Mouse (Mus musculus): Measurements from ENCODE around the gene Crls1. TPM values are rescaled to one million over a fixed set of nuclear protein-coding genes. Genes with fewer than 3 reads are reported as not detected.

The Crls1 gene
- 46.4 TPM for polyA plus RNA-seq (2012; fragmentation: generic; extraction: Trizol)

- Histone ChIP-seq H3K27me3 (ENCODE audit: control insufficient read depth, insufficient read depth, insufficient read length) (no peaks in the 10 kb centered on the region), H3K36me3 (ENCODE audit: control insufficient read depth, insufficient read depth) (peaks cover 20% of the 10 kb centered on the region), H3K4me2 (ENCODE audit: low read depth) (peak within 1 kb of the TSS; percentile 88), H3K79me2 (ENCODE audit: control insufficient read depth, insufficient read depth) (peaks cover 43% of the 10 kb centered on the region), H3K4me3 (peak within 1 kb of the TSS; percentile 89), H3ac (ENCODE audit: control insufficient read depth, insufficient read length) (peak within 1 kb of the TSS; percentile 79)
- TF ChIP-seq TCF12 (IDR thresholded peaks at IDR 0.05; ENCODE audit: insufficient read depth, poor library complexity, severe bottlenecking), result no peak
- no peak for TF ChIP-seq CEBPB (IDR thresholded peaks at IDR 0.05; ENCODE audit: insufficient read depth, poor library complexity, severe bottlenecking)
- TF ChIP-seq POLR2AphosphoS2 (IDR thresholded peaks at IDR 0.05; ENCODE audit: insufficient read length, low read depth), result peak; percentile 72
- peak; percentile 63 for TF ChIP-seq POLR2A (IDR thresholded peaks at IDR 0.05; ENCODE audit: insufficient read length, low read depth)
- TF ChIP-seq REST (IDR thresholded peaks at IDR 0.05; ENCODE audit: insufficient read depth, insufficient read length), result no peak
- TF ChIP-seq MAX (IDR thresholded peaks at IDR 0.05; ENCODE audit: low read depth), result no peak
- peak in 1 of 3 experiments; percentile 32 for TF ChIP-seq MYOD1 (IDR thresholded peaks at IDR 0.05; ENCODE audit: control insufficient read depth in 1 of 3, insufficient read length in 2 of 3, low read depth in 2 of 3)
- TF ChIP-seq SRF (IDR thresholded peaks at IDR 0.05; ENCODE audit: control insufficient read depth, insufficient read length, low read depth), result no peak
- TF ChIP-seq MYOG (IDR thresholded peaks at IDR 0.05; ENCODE audit: control insufficient read depth in 1 of 3, insufficient read depth in 1 of 3, insufficient read length in 2 of 3, low read depth in 2 of 3), result peak in 1 of 3 experiments; percentile 49
- TF ChIP-seq TCF3 (IDR thresholded peaks at IDR 0.05; ENCODE audit: insufficient read length, low read depth), result no peak
- TF ChIP-seq E2F4 (IDR thresholded peaks at IDR 0.05; ENCODE audit: insufficient read depth), result no peak
- TF ChIP-seq USF1 (IDR thresholded peaks at IDR 0.05; ENCODE audit: low read depth), result no peak
Observed at GRCm38 (mm10) chr2:132846407-132847358, at the start of gene Crls1. Crls1 (plus strand) TSS chr2:132846666.

- no peak for TF ChIP-seq MYOD1 (IDR thresholded peaks at IDR 0.05; ENCODE audit: control insufficient read depth in 1 of 3, insufficient read length in 2 of 3, low read depth in 2 of 3)
- no peak for TF ChIP-seq MYOG (IDR thresholded peaks at IDR 0.05; ENCODE audit: control insufficient read depth in 1 of 3, insufficient read depth in 1 of 3, insufficient read length in 2 of 3, low read depth in 2 of 3)
- TF ChIP-seq E2F4 (IDR thresholded peaks at IDR 0.05; ENCODE audit: insufficient read depth), result no peak
- TF ChIP-seq TCF12 (IDR thresholded peaks at IDR 0.05; ENCODE audit: insufficient read depth, poor library complexity, severe bottlenecking), result no peak
- no peak for TF ChIP-seq SRF (IDR thresholded peaks at IDR 0.05; ENCODE audit: control insufficient read depth, insufficient read length, low read depth)
- no peak for TF ChIP-seq CEBPB (IDR thresholded peaks at IDR 0.05; ENCODE audit: insufficient read depth, poor library complexity, severe bottlenecking)
- TF ChIP-seq USF1 (IDR thresholded peaks at IDR 0.05; ENCODE audit: low read depth), result no peak
- no peak for TF ChIP-seq REST (IDR thresholded peaks at IDR 0.05; ENCODE audit: insufficient read depth, insufficient read length)
- no peak for TF ChIP-seq MAX (IDR thresholded peaks at IDR 0.05; ENCODE audit: low read depth)
- TF ChIP-seq POLR2AphosphoS2 (IDR thresholded peaks at IDR 0.05; ENCODE audit: insufficient read length, low read depth), result no peak
- no peak for TF ChIP-seq TCF3 (IDR thresholded peaks at IDR 0.05; ENCODE audit: insufficient read length, low read depth)
- no peak for TF ChIP-seq POLR2A (IDR thresholded peaks at IDR 0.05; ENCODE audit: insufficient read length, low read depth)
Observed at GRCm38 (mm10) chr2:132802976-132803375, 43.5 kb upstream of the Crls1 start.

GRCm38 (mm10) chr2:132815608-132816314 is 30.7 kb upstream of the Crls1 start, which contains the start of the genes Trmt6 and Mcm8:
Trmt6 (minus strand) TSS chr2:132816055.
Mcm8 (plus strand) TSS chr2:132816141.
- Histone ChIP-seq H3K79me2 (ENCODE audit: control insufficient read depth, insufficient read depth) (peaks cover 15% of the 10 kb centered on the region), H3K4me2 (ENCODE audit: low read depth) (peak within 1 kb of the TSS; percentile 97), H3K4me3 (peak within 1 kb of the TSS; percentile 93), H3K36me3 (ENCODE audit: control insufficient read depth, insufficient read depth) (peaks cover 5% of the 10 kb centered on the region), H3K27me3 (ENCODE audit: control insufficient read depth, insufficient read depth, insufficient read length) (no peaks in the 10 kb centered on the region), H3ac (ENCODE audit: control insufficient read depth, insufficient read length) (peak within 1 kb of the TSS; percentile 59)
- TF ChIP-seq POLR2A (IDR thresholded peaks at IDR 0.05; ENCODE audit: insufficient read length, low read depth) (peak; percentile 74), MAX (IDR thresholded peaks at IDR 0.05; ENCODE audit: low read depth) (peak; percentile 76), TCF12 (IDR thresholded peaks at IDR 0.05; ENCODE audit: insufficient read depth, poor library complexity, severe bottlenecking) (no peak), CEBPB (IDR thresholded peaks at IDR 0.05; ENCODE audit: insufficient read depth, poor library complexity, severe bottlenecking) (no peak), SRF (IDR thresholded peaks at IDR 0.05; ENCODE audit: control insufficient read depth, insufficient read length, low read depth) (peak; percentile 61), MYOG (IDR thresholded peaks at IDR 0.05; ENCODE audit: control insufficient read depth in 1 of 3, insufficient read depth in 1 of 3, insufficient read length in 2 of 3, low read depth in 2 of 3) (peak in 1 of 3 experiments; percentile 2), MYOD1 (IDR thresholded peaks at IDR 0.05; ENCODE audit: control insufficient read depth in 1 of 3, insufficient read length in 2 of 3, low read depth in 2 of 3) (no peak), E2F4 (IDR thresholded peaks at IDR 0.05; ENCODE audit: insufficient read depth) (peak; percentile 88), POLR2AphosphoS2 (IDR thresholded peaks at IDR 0.05; ENCODE audit: insufficient read length, low read depth) (peak; percentile 28), USF1 (IDR thresholded peaks at IDR 0.05; ENCODE audit: low read depth) (peak; percentile 78), REST (IDR thresholded peaks at IDR 0.05; ENCODE audit: insufficient read depth, insufficient read length) (no peak), TCF3 (IDR thresholded peaks at IDR 0.05; ENCODE audit: insufficient read length, low read depth) (no peak)

More at GRCm38 (mm10) chr2:132802976-132803375, 43.5 kb upstream of the Crls1 start:
- Histone ChIP-seq H3ac (ENCODE audit: control insufficient read depth, insufficient read length) (no peak overlapping the region), H3K4me2 (ENCODE audit: low read depth) (no peak overlapping the region), H3K36me3 (ENCODE audit: control insufficient read depth, insufficient read depth) (peaks cover 29% of the 10 kb centered on the region), H3K79me2 (ENCODE audit: control insufficient read depth, insufficient read depth) (no peaks in the 10 kb centered on the region), H3K4me3 (no peak overlapping the region), H3K27me3 (ENCODE audit: control insufficient read depth, insufficient read depth, insufficient read length) (no peaks in the 10 kb centered on the region)

- H3K4me2 ChIP-seq (ENCODE audit: low read depth), result no peak overlapping the region
- no peaks in the 10 kb centered on the region for H3K79me2 ChIP-seq (ENCODE audit: control insufficient read depth, insufficient read depth)
- H3ac ChIP-seq (ENCODE audit: control insufficient read depth, insufficient read length), result no peak overlapping the region
- no peak overlapping the region for H3K4me3 ChIP-seq
- no peaks in the 10 kb centered on the region for H3K27me3 ChIP-seq (ENCODE audit: control insufficient read depth, insufficient read depth, insufficient read length)
- no peaks in the 10 kb centered on the region for H3K36me3 ChIP-seq (ENCODE audit: control insufficient read depth, insufficient read depth)
- TF ChIP-seq POLR2AphosphoS2 (IDR thresholded peaks at IDR 0.05; ENCODE audit: insufficient read length, low read depth), result no peak
- no peak for TF ChIP-seq E2F4 (IDR thresholded peaks at IDR 0.05; ENCODE audit: insufficient read depth)
- TF ChIP-seq TCF12 (IDR thresholded peaks at IDR 0.05; ENCODE audit: insufficient read depth, poor library complexity, severe bottlenecking), result no peak
- no peak for TF ChIP-seq POLR2A (IDR thresholded peaks at IDR 0.05; ENCODE audit: insufficient read length, low read depth)
- TF ChIP-seq MAX (IDR thresholded peaks at IDR 0.05; ENCODE audit: low read depth), result no peak
- no peak for TF ChIP-seq CEBPB (IDR thresholded peaks at IDR 0.05; ENCODE audit: insufficient read depth, poor library complexity, severe bottlenecking)
- TF ChIP-seq REST (IDR thresholded peaks at IDR 0.05; ENCODE audit: insufficient read depth, insufficient read length), result no peak
- TF ChIP-seq USF1 (IDR thresholded peaks at IDR 0.05; ENCODE audit: low read depth), result no peak
- no peak for TF ChIP-seq MYOD1 (IDR thresholded peaks at IDR 0.05; ENCODE audit: control insufficient read depth in 1 of 3, insufficient read length in 2 of 3, low read depth in 2 of 3)
- no peak for TF ChIP-seq SRF (IDR thresholded peaks at IDR 0.05; ENCODE audit: control insufficient read depth, insufficient read length, low read depth)
Observed at GRCm38 (mm10) chr2:132841071-132841470, 5.4 kb upstream of the Crls1 start.
